Mouse (Mus musculus) kidney, adult 11 months (tissue): ENCODE data around the gene Tirap.

Source experiments
- DNase-seq: peaks from one replicate; pipeline ENCODE4 v3.0.0; 2022

Tirap gene

DNA sequence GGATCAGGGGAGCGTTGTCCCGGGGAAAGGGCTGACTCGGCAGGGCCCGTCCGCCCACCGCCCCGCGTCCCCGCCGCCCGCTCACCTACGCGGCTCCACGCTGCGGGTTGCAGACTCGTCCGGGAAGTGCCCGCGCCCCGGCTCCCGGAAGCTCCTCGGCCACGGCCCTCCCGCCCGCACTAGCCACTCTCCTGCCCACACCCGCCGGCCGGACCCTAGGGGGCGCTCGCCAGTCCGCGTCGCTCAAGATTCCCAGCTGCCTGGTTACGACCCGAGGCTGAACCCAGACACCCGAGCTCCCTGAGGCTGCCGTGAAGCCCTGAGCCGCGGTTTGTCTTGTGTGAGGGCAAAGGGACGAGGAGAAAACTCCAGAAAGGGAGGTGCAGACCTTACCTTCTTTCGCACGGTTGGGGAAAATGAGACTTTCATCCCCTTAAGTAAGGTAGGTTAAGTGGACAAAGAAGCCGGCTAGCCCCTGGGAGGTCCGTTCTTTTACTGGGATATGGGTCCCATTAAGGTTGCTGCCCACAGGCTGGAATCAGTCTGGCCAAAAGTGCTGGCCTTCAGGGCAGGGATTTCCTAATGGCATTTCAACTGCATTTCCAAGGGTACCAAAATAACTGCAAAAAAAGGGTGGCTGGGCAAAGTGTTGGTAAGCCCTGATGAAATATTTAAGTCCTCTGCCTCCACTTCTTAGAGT is at the start of gene Tirap, which contains the start of gene Srpr:
Gene Tirap, minus strand, starts transcription at position 520 of the 700 bp plus-strand sequence.
Gene Srpr, plus strand, starts transcription at position 404 of the 700 bp plus-strand sequence.
- peak; percentile 86 for DNase-seq

DNA sequence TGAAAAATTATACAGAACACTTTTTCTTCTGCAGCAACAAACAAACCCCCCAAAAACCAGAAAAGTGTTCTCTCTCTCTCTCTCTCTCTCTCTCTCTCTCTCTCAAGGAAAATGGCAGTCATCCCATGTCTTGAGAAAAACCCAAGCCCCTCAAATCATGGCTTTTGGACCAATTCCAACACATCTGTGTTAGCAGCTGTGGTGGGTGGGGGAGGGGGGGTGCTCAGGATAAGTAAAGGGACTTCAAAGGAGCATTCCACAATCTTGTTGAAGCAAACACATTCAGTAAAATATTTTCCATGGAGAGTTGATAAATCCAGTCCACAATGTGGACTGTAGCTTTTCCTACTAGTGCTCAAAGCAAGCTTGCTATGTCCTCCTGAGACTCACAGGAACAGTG is 49.4 kb upstream of the Tirap start:
- DNase-seq, result no peak

DNA sequence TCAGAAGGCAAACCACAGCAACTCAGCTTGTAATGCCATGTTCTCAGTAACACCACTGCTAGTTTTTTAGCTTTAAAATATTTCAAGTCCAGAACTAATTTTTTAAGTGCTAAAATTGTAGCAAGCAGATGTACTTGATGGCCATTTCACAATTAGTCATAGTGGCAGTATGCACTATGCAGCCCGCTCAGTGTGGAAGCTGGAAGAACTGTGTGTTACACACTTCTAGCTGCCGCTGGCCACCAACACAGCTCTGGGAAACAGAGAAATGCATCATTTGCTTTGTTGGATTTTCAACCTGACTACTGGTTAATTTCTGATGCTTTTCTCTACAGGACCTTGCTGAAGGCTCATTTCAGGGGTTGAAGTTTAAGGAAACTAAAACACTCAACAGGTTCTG is 47.3 kb upstream of the Tirap start:
- DNase-seq, result no peak

DNA sequence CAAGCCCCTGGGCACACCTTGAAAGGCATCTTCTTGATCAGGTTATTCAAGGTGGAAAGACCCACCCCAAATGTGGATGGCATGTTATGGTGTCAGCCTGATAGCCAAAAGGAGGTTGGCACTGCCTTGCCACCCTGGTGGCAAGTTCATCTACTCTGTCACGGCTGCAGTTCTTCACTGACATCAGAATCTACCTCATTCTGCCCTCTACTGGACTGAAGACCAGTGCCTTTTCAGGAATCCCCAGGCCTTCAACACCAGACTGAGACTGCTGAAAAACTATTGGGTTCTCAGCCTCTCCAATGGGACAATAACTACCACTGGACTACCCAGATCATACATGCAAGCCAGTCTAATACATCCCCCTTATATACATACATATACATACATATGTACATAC is 39.6 kb upstream of the Tirap start:
- no peak for DNase-seq

DNA sequence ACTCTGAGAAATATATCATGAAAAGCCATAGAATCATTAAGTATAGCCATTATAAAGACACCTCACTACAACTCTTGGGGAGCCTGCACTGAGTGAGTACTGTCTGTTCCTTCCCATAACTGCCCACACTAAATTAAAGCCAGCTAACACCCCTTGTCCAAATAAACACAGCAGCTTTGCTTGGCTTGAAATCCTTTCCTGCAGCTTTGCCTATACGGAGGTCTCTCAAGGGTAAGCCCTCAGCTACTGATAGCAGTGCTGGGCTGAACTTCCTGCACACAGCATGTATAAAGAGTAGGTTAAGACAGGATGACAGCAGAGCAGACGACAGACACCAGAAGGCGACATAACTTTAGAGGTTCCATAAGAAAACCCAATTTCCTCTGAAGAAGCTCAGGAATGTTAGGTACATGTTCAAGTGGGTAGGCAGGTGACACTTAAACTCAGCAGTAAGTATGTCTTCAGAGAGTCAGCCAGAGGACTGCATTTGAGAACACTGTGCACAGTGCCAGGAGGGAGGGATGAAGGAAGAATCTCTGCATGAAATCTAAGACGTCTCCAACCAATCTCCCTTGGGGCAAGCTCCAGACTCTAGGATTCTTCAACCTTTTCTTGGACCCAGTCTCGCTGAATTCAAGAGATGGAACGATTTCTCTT is 39.0 kb upstream of the Tirap start:
- no peak for DNase-seq

DNA sequence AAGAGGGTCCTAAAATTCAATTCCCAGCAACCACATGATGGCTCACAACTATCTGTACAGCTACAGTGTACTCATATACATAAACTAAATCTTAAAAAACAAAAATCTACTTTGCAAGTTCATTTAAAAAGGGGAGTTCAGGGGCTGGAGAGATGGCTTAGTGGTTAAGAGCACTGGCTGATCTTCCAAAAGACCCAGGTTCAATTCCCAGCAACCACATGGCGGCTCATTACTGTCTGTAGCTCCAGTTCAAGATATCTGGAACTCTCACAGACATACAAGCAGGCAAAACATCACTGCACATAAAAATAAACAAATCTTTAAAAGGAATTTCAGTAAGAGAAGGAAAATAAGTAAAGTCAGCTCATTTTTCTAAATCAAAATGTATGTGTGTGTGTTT is 38.3 kb upstream of the Tirap start:
- DNase-seq, result no peak

DNA sequence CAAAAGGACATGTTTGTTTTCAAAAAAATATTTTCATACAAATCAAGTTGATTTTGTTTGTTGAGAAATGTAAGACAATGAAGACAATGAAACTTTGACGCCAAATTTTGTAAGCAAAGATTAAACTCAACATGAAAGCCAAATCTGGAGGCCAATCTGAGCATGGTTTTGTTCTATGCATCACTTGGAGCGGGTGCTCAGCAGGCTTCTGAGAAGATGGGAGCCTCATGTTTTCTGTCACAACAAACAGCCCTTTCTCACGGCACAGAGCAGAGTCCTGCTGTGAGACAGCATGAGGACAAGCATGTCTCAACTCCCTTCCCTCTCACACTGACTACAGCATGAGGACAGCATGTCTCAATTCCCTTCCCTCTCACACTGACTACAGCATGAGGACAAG is 35.9 kb upstream of the Tirap start:
- no peak for DNase-seq

DNA sequence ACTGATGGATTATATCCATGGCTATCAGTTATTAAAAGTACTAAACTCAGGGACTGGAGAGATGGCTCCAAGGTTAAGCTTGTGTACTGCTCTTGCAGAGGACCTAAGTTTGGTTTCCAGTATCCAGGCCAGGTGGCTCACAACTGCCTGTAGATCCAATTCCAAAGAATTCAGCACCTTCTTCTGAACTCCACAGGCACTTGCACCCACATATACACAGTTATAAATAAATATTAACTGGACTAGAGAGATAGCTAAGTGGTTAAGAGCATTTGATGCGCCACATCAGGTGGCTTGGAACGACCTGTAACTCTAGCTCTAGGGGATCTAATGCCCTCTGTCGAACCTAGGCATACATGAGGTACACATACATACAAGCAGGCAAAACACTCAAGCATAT is 28.6 kb upstream of the Tirap start:
- DNase-seq, result no peak

DNA sequence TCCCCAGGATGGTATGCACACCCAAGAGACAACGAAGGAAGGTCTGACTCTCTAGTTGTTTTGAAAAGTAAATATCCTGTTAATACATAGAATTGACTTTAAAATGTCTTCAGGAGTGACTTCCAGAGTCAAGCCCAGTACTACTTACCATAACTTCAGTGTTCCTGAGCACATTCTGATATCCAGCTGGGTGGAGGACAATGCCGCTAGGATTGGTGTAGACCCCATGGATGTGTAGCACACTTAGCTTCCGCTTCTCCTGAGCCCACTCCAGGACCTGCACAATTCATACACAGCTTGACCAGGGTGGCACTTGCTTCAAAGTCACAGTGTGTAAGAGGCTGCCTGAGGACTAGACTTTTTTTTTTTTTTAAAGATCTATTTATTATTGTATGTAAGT is 23.4 kb upstream of the Tirap start:
- DNase-seq, result no peak

DNA sequence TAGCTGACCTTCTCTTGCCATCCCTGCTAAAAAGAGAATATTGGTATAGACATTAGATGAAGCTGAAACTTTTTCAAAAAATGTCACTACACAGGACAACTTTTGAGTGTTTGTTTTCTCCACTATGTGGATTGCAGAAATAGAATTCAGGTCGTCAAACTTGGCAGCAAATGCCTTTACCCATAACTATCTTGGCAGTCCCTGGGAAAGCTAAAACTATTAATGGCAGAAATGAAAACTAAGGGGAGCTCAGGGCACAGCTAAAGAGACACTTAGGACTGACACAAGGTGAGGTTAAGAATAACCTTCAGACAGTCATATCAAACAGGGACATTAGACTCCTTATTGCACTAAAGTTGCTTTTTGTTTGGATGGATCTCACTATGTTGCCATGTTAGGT is 17.9 kb upstream of the Tirap start:
- no peak for DNase-seq

DNA sequence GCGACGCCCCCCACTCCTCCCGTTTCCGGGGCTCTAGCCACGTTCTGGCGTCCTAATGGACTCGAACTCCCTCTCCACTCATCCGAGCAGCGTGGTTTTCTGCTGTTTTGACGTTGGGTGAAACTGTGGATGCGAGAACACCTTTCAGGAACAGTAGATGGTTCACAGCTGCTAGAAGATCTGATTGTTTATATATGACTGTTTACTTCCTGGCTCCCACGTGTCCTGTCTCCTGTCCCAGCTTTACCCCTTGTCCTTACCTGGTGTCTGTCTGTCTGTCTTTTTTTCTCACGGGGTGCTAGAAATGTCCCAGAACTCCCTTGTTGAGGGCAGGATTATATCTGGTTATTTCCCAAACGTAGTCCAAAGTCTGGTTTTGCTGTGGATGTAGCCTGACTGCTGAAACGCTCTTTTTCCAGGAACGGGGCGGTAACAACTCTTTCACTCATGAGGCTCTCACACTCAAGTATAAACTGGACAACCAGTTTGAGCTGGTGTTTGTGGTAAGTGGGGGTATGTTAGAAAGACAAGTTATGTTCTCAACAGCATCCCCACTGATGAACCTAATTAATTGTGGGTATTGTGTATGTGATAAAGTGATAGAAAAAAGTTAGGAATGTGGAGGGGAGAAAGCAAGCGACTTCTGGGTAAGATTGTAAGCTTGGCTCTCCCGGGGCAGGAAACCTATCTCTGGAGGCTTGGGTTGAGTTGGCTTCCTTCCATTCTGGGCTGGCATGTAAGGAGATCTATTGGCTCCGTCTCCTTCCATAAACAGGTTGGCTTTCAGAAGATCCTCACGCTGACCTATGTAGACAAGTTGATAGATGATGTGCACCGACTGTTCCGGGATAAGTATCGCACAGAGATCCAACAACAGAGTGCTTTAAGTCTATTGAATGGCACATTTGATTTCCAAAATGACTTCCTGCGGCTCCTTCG is 11.8 kb upstream of the Tirap start:
- DNase-seq, result no peak

DNA sequence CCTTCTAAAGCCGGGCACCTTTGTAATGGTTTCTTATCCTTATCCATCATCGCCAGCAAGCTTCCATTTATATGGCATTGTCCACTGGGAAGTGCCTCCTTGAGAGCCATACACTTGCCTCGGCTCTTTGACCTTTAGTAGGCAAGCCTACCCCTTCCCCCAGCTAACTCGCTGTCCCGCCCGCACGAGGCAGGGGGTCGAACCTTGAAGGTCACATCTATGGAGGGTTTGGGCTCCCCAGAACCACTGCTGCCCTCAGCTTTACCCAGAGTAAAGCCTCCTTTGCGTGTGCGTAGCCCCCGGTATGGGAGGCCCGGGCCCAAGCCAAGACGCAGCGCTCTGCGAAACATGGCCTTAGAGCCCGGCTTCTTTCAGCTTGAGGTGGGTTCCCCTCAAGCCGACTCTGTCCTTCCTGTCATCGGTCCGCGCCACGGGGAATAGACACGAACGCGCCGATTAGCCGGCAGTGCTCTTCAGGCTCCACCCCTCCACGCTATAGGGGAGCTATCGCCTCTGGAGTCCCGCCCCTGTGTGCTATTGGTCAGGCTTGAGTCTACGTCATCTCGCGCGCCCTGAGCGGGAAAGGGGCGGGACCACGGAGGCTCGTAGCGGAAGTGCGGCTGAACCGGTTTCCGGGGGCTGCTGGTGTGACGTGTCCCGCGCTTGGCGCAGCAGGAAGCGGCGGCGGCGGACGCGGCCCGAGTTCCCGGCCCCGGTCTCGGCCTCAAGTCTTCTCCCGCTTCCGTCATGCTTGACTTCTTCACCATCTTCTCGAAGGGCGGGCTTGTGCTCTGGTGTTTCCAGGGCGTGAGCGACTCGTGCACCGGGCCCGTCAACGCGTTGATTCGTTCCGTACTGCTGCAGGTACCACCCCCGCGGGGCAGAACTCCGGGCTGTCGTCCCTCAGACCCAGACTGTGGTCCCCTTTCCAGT is 10.7 kb upstream of the Tirap start, which contains the start of gene Foxred1:
Gene Foxred1, minus strand, starts transcription at position 514 of the 933 bp plus-strand sequence.
- DNase-seq, result peak; percentile 99

DNA sequence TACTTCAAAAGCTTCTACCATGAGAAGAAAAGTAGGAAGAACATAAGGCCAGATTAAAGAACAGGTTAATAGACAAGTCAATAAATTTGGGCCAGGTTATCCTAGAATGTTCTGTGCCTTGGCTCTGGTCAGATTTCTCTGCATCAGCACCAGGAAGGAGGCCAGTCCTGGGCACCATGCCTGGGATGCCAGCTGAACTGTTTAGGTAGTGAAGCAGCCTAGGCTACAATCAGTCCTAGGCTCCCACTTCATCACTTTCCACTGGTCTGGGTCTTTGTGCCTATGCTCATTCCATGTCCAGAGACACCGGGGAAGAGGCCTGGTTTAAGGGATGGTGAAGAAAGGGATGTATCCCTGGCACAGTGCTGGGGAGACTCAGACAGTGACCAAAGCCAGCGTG is 4.3 kb upstream of the Tirap start:
- no peak for DNase-seq

DNA sequence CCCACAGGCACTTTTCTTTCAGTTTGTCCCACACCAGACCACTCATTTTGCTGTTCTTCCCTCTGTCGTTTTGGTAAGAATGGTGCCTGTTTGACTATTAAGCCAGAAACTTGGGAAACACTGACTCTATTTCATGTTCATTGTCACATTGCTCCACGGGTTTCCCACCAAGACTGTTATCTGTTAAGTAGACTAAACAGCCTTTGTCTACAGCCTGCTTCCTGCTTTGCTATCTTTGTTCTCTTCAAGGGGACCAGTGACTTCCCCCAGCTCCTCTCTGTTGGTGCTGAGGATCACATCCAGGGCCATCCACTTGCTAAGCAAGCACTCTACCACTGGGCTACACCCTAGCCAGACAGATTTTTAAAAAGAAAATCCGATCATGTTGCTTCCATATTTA is 3.4 kb upstream of the Tirap start:
- DNase-seq, result no peak

DNA sequence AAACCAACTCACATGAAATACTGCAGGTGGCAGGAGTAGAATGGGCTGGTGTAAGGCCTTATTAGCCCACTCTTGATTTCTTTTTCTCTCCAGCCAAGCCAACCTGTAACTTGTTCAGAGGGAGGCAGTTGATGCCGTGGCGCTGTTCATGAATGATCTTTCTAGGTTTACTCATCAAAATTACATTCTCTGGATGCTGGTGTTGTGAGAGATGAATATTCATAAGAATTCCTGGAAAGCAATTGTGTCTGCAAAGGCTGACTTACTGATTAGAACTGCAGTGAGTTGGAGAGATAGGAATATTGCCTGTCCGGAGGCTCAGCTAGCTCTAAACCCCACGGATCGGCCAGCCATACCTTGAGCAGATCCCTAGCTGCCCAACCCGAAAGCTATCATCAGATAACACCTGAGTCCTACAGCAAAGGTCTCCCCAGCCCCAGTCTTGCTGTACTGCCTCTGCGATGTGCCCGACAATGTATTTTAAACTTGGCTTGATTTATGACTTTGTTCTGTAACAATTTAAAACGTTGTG is 504 bp upstream of the Tirap start:
- DNase-seq, result no peak

DNA sequence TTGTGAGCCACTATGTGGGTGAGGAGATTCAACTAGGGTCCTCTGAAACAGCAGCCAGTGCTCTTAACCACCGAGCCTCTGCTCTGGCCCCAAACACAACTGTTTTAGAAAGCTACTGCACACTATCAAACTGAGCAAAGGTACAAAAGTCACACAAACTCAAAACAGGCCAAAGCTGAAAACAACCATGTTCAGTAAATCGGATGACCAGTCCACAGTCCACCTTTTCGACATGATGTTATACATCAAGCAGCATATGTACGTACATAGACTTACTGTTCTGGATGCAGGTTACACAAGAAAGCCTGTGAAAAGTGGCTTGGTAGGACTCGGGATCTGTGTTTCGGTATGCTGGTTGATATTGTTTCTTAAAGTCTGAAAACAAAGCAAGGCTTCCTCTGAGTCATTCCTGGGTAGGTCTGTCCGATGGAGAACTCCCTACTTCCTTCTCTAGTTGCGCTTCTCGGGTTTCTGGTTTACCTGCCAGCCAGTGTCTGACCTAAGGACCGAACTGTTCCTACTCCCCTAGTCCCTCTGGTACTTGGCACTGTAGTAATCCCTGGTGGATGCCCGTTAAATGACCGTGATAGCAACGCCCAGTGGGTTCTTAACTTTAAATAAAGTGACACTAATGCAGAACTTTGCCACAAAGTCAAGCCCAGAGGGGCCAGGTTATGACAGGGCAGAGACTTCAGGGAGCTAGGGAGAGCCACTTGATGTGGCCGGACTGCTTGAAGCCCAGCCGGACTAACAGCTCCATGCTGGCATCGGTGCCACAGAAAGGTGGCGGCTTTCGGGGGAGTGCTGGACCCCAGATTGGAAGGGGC is 933 bp downstream of the Tirap start:
- peak; percentile 21 for DNase-seq

DNA sequence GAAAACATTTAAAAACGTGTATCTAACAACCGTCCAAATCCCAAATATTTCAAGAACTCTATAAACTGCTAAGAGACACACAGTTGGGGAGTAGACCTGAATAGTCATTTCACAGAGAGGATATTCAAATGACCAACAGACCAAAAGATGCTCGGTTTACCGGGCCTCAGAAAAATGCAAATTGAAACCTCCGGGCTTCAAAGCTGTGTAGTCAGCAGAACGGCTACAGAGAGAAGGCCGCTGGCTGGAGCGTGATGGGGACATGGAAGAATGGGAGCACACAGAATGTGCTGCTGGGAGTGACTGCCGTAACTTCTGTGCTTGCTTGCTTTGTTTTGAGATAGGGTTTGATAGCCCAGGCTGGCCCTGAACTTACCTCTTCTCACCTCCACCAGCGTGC is 1.7 kb downstream of the Tirap start:
- DNase-seq, result no peak

DNA sequence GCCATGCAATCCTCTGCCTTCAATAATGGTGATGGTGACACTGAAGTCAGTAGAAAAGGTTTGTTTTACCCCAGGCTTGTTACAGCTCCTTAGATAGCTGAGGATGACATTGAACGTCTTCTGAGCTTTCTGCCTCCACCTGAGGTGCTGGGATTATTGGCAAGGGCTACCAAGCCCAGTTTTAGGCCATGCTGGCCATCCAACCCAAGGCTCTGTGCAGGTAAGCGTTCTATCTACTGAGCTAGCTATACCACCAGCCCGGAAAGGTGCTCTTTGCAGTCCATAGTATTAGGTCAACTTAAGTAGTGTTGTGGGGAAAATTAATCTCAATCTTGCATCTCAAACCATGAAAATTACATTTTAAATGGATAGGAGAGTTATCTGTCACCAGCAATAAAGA is 2.5 kb downstream of the Tirap start:
- DNase-seq, result no peak

DNA sequence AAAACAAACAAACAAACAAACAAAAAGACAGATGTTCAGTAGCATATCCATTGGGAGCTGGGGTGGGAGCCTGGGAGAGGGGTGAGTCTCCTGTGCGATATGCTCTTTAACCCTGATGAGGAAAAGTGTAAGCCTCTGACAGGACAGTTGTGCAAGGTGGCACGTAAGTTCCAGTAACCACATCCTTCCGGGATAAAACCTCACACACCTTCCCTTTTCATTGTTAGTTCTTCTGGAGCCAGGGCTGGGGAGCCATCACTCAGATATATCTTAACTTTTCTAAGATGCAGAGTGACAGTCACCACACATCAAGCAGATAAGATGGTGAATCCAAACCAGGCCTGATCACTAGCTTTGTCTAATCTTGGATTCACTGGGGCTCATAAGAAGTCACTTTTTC is 6.0 kb downstream of the Tirap start:
- DNase-seq, result no peak

DNA sequence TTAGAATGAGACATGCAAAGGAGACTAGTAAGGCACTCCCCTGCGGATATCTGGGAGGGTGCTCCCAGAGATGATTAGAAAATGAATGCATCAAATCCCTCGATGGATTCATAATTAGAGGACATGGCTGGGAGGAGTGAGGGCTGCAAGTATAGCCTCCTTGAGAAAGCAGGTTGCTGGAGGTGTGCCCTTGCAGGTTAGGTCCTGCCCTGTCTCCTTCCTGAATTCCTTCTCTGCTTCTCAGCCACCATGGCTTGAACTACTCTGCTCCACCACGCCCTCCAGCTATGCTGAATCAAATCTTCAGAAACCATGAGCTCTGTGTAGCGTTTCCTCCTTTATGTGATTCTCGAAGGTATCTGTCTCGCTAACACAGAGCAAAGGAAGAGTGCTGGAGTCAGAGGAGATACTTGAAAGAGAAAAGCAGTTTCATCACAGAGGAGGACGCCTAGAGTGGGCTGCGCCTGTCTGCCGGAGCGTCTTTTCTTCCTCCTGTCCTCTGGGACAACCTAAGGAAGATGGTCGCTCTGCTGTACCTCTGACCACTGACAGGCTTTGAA is 7.0 kb downstream of the Tirap start:
- no peak for DNase-seq

DNA sequence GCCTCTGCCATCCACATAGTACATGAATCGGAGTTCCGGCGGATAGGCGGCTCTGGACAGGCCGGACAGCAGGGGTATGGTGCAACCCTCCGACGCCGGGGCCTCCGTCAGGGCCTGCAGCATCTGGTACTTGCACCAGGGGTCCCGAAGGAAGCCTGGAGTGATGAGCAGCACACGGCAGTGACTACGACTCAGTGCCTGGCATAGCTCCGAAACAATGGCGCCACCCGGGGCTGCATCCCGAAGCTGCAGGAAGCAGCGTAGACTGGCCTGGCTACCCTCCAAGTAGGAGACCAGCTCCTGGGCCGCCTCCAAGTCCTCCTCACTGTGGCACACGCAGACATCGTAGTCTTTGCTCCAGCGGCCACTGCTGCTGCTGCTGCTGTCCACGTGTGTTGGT is 11.4 kb downstream of the Tirap start:
- no peak for DNase-seq
